Mouse (Mus musculus) natural killer cell, adult 2 months (primary cell): ENCODE measurements around the gene Ddit4.
"Not testable (repeated sequence)": the region's sequence is repeated elsewhere in the genome, so short reads cannot be mapped to it uniquely, and the experiment has no call there.

Experiments
- DNase-seq, 2 experiments: peaks; one replicate each; pipeline ENCODE4 v3.0.0; 2022; ENCODE audit warnings: low spot score in 2 of 2

The Ddit4 gene

DNA sequence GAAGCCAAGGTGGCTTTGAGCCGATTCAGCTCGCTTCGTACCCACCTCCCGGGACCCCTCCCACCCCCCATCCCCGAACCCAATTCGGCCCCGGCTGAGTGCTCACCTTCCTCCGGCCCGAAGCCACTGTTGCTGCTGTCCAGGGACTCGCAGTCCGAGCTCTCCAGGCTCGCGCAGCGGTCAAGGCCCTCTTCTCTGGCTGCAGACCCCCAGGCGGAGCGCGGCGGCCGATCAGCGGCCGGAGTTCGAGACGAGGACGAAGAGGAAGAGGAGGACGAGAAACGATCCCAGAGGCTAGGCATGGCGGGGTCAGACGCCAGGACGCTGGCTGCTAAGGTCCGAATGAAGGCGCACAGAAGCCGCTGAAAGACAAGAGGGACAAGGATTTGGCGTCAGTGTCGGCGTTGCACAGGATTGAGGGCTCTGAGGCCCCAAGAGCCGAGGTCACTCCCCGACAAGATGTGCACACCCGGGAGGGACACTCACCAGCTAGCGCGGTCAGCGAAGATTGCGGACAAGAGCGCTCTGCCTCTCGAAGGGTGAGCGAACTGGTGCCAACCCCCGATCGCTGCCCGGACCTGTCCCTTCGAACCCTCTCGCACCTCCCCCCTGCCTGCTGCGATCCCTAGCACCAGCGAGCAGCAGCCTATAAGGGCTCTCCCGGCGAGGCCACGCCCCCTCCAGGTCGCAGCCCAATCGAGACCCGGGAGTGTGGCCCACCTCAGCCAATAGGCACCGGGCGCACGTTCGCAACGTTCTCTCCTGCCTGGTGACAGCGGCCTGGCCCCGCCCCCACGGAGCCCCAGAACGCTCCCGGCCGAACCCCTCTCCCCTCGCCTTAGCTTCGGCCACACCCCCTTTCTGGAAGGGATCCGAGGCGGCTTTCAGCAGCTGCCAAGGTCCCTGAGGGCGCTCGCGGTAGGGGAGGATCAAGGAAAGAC, at the start of gene Ddit4:
Gene Ddit4 (minus strand): TSS at position 624 of the 941 bp plus-strand sequence.
- DNase-seq, result peak; percentile 95 to 97

DNA sequence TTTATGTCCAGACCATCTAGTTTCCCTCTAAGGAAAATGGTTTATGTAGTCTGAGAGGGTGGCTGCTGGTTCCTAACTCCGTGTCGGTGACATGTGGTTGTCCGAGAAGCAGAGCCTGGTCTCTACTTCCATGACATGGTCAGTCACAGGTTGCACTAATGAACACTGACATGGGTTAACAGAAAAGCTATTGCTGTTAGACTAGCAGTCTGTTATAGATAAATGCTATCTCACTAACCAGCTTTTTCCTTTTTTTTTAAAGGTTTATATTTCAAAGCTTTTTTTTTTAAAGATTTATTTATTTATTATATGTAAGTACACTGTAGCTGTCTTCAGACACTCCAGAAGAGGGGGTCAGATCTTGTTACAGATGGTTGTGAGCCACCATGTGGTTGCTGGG, 47.4 kb upstream of the Ddit4 start:
- DNase-seq, result no peak

DNA sequence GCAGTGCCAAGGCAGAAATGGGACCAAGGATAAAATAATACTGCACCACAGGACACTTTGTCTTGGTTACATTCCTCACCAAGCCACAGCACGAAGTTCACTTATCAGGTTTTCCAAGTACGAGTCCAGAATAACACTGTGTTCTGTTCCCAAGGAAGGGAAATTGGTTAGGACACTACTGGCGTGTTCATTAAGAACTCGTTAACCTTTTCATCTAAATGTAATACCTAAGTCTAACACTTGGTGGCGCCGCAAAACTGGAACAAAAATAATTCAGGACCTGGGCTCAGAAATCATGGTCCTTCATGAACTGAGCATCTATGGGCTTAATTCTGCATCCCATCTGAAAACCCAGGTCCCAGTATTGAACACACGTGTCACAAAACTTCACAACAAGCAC, 46.0 kb upstream of the Ddit4 start:
- peak; percentile 57 to 60 for DNase-seq

DNA sequence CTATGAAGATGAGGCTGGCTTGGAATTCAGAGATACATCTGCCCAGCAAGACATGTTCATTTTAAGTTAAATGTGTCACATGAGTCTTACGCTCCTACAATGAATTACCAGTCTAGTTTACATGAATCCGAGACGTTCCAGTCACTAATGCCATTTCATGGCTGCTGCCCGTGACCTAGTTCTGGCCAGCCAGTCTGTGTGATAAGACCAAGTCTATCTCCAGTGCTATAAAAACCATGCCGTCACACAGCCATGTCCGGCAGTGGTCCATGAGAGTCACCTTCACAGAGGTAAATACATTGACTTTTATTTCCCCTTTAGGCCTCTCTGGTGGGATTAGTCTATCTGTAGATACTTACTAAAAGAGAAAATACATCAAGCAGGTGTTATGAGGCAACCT, 44.3 kb upstream of the Ddit4 start:
- no peak for DNase-seq

DNA sequence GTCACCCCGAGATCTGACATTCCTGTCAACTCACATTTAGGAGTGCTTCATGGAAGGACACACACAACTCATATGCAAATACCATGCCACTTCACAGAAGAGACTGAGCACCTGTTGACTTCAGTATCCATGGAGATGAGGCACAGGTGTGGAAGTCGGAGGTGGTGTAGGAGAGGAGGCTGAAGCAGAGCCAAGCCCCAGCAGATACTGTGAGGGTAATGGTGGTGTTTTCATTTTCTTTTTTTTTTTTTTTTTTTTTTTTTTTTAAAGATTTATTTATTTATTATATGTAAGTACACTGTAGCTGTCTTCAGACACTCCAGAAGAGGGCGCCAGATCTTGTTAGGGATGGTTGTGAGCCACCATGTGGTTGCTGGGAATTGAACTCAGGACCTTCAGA, 42.2 kb upstream of the Ddit4 start:
- DNase-seq, result not testable (repeated sequence)

DNA sequence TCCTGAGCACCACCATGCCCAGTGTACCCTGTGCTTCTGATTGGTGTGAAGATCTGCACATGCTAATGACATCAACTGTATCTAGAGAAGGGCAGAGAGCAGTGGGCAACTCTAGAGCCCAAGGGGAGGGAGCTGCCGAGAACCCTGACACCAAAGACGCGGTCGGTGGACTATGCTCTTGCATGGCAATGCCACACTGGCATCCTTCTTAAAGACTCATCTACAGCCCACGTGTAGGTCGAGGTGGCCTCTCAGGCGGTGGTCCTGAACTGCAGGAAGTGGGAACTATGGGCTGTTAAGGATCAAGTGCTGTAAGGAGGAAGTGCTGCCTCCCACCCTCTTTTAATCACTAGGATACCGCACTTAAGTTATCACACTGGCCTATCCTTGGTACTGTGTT, 40.4 kb upstream of the Ddit4 start:
- no peak for DNase-seq

DNA sequence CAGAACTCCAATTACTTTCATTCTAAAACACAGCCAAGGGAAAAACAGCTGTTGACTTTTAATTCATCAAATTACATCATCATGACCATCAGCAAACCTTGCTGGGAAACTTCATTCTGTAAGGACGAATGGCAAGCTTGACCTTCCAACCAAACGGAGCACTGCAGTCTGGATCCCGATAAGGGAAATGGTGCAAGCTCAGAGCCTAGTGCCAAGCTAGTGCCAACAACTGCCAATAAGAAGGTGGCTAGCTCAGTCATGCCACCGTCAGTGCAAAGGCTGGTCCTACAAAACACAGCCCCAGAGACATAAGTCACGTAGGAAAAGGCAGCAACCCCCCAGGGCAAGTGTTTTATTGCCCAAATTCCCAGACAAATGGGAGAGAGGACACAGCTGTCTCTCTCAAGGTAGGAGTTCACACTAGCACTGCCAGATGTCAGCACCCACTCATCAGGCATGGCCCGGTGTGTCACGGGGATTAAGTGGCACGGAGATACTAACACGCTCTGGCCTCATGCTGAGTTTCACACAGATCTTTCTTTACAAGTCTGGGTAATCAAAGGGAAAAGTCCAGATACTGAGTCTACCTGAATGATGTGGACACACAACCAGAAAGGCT, 39.7 kb upstream of the Ddit4 start:
- no peak for DNase-seq

DNA sequence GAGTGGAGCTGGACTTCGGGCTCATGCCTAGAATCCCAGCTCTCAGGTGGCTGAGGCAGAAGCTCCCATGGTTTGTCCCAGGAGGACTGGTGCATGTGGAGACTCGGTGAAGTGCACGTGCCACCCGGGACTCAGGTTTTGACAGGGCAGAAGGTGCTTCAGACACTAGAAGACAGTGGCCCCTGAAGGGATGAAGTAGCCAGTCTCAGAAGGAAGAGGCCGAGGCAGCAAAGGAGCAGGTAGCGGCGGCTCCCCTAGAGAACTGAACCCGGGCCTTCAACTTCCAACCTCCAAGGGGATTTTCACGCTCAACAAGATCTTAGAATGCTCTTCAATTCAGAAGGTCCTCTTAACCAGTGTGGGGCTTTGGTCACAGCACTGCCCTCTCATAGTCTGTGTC, 38.8 kb upstream of the Ddit4 start:
- no peak for DNase-seq

DNA sequence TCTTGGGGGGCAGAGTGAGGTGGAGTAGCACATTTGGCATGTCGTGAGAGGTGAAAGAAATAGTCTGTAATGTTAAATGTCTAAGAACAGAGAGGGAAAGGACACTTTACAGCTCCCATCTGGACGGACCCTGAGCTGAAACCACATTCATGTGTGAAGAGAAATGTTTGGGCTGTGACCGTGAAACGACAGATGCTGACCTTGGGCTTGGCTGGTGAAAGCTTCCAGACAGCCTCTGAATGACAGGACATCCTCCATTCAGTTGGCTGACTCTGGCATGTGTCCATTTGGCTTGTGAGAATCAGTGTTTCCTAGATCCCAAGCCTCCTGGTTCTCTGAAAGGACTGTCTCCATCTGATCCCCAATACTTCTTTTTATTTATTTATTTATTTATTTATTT, 36.4 kb upstream of the Ddit4 start:
- no peak for DNase-seq

DNA sequence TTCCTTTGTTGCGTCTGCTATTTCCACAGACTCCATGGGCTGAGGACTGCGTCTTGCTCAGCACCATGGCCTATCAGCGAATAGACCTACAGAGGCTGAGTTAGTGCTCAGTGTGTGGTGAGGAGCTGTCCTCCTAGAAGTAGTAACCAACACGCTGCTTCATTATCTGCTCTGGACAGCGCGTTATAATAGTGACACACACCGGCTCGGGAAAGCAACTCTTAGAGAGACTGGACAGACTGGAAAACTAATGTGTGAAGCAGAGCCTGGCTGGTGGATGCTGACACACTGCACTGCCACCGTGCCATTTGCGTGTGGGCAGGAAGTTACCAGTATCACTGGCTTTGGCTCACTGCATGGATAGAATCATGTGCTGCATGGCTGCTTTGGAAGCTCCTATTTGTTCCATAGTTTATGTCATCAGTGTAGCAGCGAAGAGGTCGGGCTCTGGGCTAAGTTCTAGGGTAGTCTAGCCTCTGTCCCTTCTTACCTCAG, 30.8 kb upstream of the Ddit4 start:
- no peak for DNase-seq

DNA sequence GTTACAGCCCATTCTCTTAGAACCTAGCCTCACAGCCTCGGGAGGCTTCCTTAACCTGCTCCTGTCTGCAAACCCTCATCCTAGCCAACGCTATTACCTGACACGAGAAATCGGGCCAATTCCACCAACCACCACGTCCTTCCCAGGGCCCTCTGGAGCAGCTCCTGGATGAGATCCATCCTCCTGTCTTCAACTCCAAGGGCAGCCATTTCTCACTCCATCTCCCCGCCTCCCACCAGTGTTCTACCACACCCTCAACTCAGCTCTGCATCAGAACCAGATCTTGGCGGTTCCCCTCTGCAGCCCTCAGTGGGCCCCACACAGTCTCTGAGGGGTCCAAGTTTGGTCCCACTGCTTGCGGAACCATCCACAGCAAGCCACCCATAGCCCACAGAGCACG, 30.2 kb upstream of the Ddit4 start:
- no peak for DNase-seq

DNA sequence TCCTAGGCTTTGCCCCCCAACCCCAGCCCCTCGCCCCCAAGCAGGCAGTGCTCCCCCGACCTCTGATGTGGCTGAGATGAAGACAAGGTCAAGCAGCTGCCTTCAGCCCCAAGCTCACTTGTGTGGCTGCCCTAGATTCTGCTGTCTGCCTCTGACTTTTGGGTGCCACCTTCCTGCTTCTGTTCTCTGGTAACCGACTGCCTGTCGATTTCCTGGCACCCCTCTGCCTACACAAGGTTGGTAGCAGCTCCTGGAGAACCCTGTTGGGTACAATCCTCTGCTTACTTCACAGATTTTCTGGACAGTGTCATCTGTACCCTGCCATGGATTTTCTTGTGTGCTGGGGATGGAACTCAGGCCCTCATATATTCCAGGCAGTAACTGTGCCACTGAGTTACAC, 29.7 kb upstream of the Ddit4 start:
- DNase-seq, result no peak

DNA sequence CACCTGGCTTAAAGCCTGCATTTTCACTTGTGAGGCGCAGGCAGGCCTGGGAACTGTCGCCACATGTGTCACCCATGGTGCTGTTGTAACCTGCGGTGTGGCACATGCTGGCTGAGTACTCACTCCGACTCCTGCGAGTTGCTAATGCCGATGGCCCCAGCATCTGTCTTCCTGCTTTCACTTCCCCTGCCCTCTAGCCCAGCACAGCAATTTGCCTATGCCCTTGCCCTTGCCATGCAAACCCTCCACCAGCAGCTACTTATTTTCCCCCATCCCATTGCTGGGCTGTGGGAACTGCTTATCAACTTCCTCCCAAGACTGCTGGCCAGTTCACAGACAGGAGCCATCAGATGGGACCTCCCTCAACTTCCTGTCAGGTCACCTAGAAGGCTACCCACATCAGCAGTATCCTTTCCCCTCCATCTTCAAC, 29.2 kb upstream of the Ddit4 start:
- DNase-seq, result peak; percentile 62 to 74

DNA sequence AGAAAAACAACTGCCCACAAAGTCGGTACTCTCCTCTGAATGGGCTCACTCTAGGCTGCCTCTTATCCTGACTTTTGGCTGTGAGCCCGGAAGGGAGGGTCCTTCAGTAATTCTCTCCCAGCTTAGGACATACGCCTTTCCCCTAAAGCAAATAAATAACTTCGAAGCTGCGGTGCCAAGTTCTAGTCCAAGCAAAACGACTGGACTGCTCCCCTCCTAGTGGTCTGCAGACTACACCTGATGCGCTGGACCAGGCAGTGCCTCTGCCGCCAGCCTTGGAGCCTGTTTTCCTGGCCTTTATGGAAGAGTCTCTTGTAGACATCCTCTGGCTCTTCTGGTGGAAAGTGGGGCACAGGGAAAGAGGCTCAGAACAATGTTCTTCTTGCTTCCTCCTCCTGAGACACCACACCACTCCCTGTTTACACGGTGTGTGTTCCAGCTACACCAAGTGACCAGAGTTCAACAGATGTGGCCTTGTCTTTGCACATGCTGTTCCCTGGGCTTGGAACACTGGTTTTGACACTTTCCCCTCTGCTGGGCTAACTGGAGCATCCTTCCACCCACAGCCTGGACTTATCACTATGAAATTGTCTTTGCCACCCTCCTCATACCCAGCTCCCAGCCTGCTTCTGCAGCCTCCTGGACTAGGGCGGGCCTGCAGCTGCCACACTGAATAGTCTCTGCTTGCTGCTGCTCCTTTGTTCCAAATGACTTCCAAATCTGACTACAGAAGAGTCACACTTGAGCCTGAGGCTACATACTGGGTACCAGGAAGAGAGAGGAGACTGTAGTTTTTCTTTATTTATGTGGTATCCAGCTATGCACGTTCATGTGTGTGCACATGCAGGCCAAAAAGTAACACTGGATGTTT, 27.5 kb upstream of the Ddit4 start:
- DNase-seq, result no peak

DNA sequence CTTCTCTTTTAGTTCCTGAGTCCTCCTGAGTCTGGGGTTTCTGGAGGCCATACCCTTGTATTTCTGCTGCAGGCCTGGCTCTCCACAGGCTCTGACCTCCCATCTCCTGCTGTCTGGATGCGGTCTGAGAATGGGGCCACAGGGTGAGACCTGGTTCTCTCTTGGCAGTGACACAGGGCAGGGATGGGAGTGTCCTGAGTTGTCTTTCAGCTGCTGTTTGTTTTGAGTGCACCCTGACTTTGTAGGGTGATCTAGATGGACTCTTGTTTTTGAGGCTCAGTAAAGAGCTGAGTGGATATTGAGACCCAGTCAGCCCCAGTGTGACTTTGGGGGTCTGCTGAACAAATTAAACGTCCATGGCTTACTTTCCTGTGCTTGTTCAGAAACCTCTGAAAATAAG, 26.8 kb upstream of the Ddit4 start:
- no peak for DNase-seq

DNA sequence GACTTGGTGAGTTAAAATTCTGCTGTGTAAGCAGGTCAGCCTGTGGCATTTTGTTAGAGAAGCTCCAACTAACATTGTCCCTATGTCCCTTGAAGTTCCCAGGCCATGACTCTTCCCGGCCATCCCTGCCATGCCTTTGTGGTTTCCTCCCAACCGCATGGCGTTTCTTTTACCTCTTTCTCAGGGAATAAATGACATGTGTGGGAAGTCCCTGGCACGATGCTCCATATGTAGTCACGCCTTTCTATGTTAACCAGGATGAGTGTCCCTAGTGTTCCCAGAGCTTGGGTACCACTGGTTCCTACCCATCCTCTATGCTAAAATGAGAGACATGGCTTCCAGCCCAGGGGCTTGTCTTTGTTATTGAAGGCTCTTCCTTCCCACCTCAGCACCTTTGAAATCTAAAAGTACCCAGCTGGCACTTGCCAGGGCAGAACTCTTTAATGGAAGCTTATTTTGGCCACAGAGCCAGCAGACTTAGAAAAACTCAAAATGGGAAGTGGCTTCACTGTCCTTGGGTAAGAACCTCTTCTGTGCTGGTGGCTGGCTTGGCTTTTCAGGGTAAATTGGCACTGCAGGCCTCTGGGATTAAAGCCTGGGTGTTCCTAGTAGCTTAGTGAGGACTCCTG, 26.2 kb upstream of the Ddit4 start:
- no peak for DNase-seq

DNA sequence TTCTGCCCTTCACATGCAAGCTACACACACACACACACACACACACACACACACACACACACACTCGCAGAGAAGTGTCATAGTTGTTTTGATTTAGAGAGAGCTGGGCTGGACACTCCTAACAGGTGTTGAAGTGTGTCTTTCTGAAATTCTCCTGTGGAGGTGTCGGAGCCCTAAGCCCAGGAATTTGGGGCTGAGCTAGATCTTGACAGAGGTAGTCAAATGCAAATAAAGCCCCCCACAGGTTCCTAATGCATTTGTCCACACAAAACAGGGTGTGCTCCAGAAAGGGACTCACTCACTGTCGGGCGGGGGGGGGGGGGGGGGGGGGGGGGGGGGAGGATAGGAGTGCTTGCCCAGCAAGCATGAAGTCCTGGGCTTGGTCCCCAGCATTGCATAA, 25.5 kb upstream of the Ddit4 start:
- DNase-seq, result no peak

DNA sequence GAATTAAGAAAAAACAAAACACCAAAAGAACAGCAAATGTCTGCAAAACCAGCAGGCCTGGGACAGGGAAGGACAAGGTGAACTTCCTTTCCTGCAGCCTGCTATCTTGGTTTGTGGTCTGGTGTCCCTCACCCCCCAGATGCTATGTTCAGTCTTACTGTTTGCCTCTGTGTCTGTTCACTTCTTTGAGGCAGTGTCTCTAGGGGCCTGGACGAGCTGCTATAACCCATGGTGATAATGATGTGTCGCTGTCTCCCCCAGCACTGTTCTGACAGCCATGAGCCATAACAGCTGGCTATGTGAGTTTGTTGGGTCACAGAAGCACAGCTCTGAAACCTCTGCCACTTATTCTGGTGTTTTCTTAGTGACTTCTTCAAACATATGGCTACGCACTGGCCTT, 23.2 kb upstream of the Ddit4 start:
- DNase-seq, result no peak

DNA sequence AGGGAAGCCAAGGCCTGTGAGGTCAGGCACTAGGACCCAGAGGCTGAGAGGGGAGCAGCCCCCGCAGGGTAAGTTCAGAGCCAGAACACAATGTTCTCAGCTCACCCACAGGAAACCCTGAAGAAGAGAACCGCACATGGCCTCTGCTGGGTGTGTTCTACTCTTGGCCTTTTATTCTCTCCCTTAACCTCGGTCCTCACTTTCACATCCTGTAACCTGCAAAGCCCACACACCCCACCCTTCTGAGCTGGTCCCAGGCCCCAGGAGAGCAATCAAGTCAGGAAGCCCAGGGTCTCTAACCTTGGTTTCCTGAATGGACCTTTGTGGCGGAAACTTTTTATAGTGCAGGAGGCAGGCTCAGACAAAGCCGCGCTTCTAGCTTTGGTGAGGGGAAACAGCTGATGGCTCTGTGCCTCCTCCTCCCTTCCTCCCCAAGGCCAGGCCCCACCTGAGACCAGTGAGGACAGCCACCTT, 22.6 kb upstream of the Ddit4 start:
- peak; percentile 78 for DNase-seq

DNA sequence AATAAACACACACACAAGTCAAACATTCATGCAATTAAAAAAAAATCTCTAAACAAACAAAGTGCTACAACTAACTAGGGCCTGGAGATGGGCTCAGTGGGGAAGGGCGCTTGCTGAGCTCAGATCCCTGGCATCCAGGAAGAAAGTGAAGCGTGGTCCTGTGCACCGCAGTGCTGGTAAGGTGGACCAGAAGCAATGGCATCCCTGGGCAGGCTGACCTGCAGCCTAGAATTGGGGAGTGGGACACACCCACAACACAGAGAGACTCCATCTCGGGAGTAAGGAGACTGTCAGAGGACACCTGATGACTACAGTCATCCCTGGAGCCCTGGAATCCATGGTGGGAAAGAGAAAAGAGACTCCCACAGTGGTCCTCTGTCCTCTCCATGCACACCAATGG, 21.8 kb upstream of the Ddit4 start:
- no peak for DNase-seq

DNA sequence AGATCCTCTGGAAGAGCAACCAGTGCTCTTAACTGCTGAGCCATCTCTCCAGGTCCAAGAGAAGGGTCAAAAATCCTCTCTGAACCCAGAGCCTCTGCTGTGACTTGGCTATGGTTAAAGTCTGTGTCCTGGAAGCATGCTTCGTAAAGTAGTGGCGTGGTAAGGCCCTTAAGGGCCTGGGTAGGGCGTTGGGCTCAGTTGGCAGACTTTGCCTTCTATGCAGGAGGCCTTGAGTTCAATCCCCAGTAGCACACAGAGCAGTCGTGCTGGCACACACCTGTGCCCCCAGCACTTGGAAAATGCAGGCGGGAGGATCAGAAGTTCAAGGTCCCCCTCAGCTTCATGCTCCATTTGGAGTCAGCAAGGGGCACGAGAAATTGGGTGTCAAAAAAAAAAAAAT, 21.4 kb upstream of the Ddit4 start:
- no peak for DNase-seq

DNA sequence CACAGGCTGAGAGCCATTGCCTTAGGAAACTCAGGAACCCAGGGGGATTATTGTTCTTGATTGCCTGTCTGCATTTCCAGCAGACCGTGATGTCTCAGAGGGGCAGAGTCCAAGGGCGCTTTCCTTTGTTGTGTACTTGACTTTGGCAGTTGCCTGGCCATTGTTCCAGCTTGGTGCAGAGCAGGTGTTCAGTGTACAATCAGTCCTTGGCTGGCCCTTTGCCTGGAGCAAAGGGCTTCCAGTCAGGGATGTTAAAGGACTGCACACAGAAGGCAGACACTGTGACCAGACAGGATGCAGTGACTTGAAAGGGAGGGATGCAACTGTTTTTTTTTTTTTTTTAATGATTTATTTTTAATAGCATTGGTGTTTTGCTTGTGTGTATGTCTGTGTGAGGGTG, 20.9 kb upstream of the Ddit4 start:
- no peak for DNase-seq
